ENCODE assay signal across 8 mouse cellular contexts in the genomic region with DNA sequence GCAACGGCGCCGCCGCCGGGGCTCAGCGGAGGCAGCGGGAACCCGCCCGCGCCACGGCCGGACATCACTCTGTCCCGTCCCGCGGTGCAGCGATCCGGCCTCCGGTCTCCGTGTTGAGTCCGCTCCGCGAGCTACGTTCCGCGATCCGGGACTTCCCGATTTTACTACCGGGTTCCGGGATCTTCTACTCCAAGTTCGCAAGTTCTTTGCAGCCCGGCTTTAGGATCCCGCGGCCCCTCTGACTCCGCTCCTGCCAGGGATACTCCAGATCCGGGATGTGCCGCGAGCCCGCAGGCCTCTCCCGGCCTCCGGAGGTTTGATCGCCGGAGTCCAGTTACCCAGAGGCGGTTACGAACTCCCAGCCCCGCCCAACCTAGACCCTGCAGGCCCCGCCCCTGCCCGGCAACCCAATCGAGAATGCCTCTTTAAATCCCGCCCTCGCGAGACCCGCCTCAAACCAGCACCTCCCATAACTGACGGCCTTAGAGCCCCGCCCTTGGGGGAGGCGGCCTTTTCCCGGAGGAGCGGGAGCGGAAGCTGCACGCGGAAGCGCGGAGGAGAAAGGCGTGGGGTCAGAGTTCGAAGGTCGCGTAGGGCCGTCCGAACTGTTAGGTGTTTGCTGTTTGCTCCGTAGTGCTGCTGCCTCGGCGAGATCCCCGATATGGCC. TPM values are rescaled to one million over a fixed set of nuclear protein-coding genes. Genes with fewer than 3 reads are reported as not detected.
A peak's percentile ranks its signal among the peaks of the same experiment; 100 is the strongest.
DNase-seq lines count a peak whose midpoint lies in the region; ATAC-seq and TF ChIP-seq lines count a peak whose summit lies in the region.

A gene (minus strand): TSS at position 329 of the 667 bp plus-strand sequence.

- H3K4me2 ChIP-seq in hindbrain, embryonic 13.5 days = peak within 1 kb of the TSS; percentile 83

- ATAC-seq in Patski = peak; percentile 84
- peak; percentile 93 for ATAC-seq in hindbrain, embryonic 13.5 days (ENCODE audit: low FRiP score)

- POLR2A ChIA-PET in Patski (lab: Charles Lee) = interaction anchor here (1.3 to 1.4 kb wide), 2 partner anchors 10 to 19 kb away, joined by 3 to 4 read pairs; no protein-coding TSS in a partner anchor

- H3K27ac ChIP-seq in hindbrain, embryonic 13.5 days = peak within 1 kb of the TSS; percentile 93

- WGBS in hindbrain, embryonic 13.5 days = under 1% methylated on average over 71 of the region's 72 CpGs

- in situ Hi-C loops in Patski (cut with MboI; ENCODE audit: low pct_unique_long_range_greater_than_20kb) = no loop called here

- no peaks in the 10 kb centered on the region for H3K36me3 ChIP-seq in hindbrain, embryonic 13.5 days

- peak within 1 kb of the TSS; percentile 97 for H3K9ac ChIP-seq in hindbrain, embryonic 13.5 days

- H3K27me3 ChIP-seq in Patski = no peaks in the 10 kb centered on the region
- no peaks in the 10 kb centered on the region for H3K27me3 ChIP-seq in hindbrain, embryonic 13.5 days

- DNase-seq in Patski (ENCODE audit: low read depth, low spot score) = peak; percentile 95
- DNase-seq in cerebellum, postnatal 14 days = peak; percentile 99
- DNase-seq in frontal cortex, postnatal 14 days (ENCODE audit: low spot score in 2 of 2) = peak; percentile 99
- peak; percentile 92 to 94 for DNase-seq in layer of hippocampus, postnatal 25 days (ENCODE audit: extremely low spot score in 1 of 2, low spot score in 1 of 2)
- peak; percentile 100 for DNase-seq in lung, postnatal 25 days (ENCODE audit: low spot score)
- DNase-seq in retina, embryonic 14.5 days (ENCODE audit: low spot score) = peak; percentile 99
- DNase-seq in thymus, postnatal 4 days = peak; percentile 99

- H3K4me1 ChIP-seq in hindbrain, embryonic 13.5 days (replicated peaks) = peaks cover 57% of the 10 kb centered on the region

- peak within 1 kb of the TSS; percentile 98 for H3K4me3 ChIP-seq in hindbrain, embryonic 13.5 days

- H3K9me3 ChIP-seq in hindbrain, embryonic 13.5 days = no peaks in the 10 kb centered on the region

- CTCF ChIA-PET in Patski (lab: Charles Lee) = no interaction called here

- TF ChIP-seq CTCF in Patski (IDR thresholded peaks at IDR 0.05) = no peak

RNA-seq across cellular contexts. Expression of the gene that starts here (rescaled TPM):
- 56.4 TPM for polyA plus RNA-seq in Patski (2021)
- 14.3 and 16.0 TPM in 2 replicates for polyA plus RNA-seq in hindbrain, embryonic 13.5 days (2015; fragmentation: Nextera tagmentation; extraction: Ambion mirVana)
- total RNA-seq in layer of hippocampus, postnatal 25 days (2021) = 10 to 100 TPM; 24.7 to 26.1 TPM

Comparison
In these comparisons a context has a peak if more than half of its experiments do, and no peak if none do; other contexts are left out.
1. Peak in every context shown above with its lines: DNase-seq, ATAC-seq, H3K4me3 ChIP-seq and H3K27ac ChIP-seq.